Mouse (Mus musculus): ENCODE measurements at regions not wholly inside any gene's neighbourhood (a gene's known extent, or its start where the extent isn't known, plus 50 kb on each side); places are given as distances from the start of the nearest gene placed in this dataset.

DNA sequence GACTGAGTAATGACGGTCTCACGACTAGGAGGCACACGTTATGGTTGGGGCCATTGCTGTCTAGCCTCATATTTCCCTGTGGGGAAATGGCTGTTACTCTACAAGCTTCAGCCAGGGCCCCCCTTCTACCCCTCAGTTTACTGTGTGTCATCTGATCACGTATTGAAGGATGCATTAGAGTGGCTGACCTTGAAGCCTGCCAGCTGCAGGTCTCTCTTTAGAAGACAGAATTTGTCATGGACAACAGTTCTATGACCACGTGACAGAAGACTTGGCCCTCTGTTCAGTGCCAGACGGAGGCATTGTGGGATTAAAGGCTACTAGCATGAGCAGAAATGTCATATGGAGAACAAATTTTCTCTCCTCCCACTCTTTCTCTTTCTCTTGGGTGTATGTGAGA lies 115.6 kb downstream of the Gas1 start:
- DNase-seq (ENCODE audit: low spot score in 2 of 2): no peak

GRCm38 (mm10) chr13:60057761-60058274 lies 119.3 kb downstream of the Gas1 start:
- DNase-seq (ENCODE audit: low spot score in 2 of 2): no peak

GRCm38 (mm10) chr13:60054531-60054930 lies 122.6 kb downstream of the Gas1 start:
- DNase-seq (ENCODE audit: low spot score in 2 of 2): no peak

GRCm38 (mm10) chr13:60054081-60054480 lies 123.1 kb downstream of the Gas1 start:
- no peak for DNase-seq (ENCODE audit: low spot score in 2 of 2)

DNA sequence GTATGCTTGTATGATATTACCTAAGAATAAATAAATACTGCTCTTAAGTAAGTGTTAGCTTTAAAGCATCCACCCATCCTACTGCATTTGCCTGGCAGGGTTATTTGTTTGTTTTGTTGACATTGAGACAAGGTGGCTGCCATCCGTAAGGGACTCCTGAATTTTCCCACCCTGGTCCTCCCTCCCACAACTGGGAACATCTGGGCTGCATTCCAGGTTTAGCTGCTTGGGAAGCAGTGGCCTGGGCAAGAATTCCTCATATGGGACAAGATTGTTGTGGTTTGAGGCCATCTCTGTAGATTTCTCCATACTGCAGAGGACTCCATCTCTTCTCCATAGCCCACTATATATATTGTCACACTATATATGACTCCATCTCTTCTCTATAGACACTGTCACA lies 125.3 kb downstream of the Gas1 start:
- DNase-seq (ENCODE audit: low spot score in 2 of 2): no peak

DNA sequence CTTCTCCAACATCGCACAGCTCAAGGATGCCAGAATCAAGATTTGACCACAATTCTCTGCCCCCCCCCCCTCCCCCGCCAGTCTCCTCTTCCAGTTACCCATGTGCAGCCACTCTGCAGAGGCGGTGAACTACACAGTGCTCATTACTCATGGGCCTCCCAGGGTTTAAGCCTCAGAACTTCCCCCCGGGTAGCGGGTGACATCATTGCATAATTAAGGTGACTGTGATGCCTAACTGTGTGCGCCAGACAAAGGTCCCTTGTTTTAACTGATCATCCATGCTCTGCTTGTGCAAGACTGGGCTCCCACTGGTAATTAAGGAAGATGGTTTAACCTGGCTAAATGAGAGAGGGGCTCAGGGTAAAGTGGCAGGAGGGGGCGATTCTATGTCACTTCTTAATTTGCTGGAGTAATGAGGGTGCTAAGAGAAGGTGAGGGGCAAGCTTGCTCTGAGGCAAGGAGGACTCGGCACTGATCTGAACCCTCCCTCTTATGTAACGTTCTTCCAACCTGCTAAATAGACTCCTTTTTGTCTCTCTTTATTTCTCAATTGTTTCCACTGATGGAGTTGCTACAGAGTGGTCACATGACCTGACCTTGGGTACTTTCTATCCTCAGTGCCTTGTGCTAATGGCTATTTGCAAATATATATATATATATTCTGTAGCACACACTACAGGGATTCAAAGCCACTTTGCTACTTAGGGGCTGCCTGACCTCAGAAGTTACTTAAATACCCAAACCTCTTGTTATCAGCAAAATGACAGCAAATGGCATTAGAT lies 126.2 kb downstream of the Gas1 start:
- peak in 1 of 2 experiments; percentile 33 for DNase-seq (ENCODE audit: low spot score in 2 of 2)

- no peak for DNase-seq (ENCODE audit: low spot score in 2 of 2)
Observed at GRCm38 (mm10) chr13:60049703-60050102, 127.5 kb downstream of the Gas1 start.

- DNase-seq (ENCODE audit: low spot score in 2 of 2): peak in 1 of 2 experiments; percentile 37
Observed at GRCm38 (mm10) chr13:60047791-60048730, 129.1 kb downstream of the Gas1 start.

GRCm38 (mm10) chr13:60045752-60046151 lies 131.4 kb downstream of the Gas1 start:
- DNase-seq (ENCODE audit: low spot score in 2 of 2): no peak

DNA sequence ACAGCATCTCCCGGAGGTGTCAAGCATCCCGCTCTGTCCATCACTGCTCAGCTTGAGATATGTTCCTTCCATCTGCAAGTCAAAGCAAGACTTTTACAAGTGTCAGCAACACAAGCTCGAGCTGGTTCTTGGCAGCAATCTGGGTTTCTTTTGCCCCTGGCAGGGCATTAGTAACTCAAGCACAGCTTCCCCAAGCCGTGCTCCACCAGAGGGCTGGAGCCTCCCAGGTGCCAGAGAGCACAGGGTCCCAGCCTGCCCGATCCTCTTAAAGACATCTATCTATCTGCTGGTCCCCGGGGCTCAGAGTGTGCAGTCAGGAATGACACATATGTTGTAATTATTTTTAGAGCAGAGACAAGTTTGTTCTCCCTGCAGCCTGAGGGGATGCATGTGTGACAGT lies 132.3 kb downstream of the Gas1 start:
- peak in 1 of 2 experiments; percentile 46 for DNase-seq (ENCODE audit: low spot score in 2 of 2)

DNA sequence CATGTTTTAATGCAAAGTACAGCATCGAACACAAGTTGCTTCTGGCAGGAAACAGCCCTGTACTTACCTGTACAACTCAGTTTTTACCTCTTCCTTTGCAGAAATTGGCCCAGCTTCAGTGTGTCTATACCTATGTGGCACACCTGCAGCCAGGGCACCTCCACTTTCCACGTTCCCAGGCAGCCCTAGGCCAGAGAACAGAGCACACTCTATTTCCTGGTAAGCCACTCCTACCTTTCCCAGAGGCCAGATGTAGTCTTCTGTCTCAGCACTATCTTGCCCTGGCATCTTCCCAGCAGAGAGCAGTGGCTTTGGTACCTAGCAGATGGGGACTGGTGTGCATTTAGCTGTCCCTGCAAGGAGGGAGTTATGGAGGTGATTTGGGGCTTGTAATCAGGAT lies 134.7 kb downstream of the Gas1 start:
- DNase-seq (ENCODE audit: low spot score in 2 of 2): no peak

- DNase-seq (ENCODE audit: low spot score in 2 of 2): no peak
Observed at GRCm38 (mm10) chr13:60035536-60036130, 141.5 kb downstream of the Gas1 start.

GRCm38 (mm10) chr13:60033116-60033515 lies 144.0 kb downstream of the Gas1 start:
- DNase-seq (ENCODE audit: low spot score in 2 of 2): no peak

DNA sequence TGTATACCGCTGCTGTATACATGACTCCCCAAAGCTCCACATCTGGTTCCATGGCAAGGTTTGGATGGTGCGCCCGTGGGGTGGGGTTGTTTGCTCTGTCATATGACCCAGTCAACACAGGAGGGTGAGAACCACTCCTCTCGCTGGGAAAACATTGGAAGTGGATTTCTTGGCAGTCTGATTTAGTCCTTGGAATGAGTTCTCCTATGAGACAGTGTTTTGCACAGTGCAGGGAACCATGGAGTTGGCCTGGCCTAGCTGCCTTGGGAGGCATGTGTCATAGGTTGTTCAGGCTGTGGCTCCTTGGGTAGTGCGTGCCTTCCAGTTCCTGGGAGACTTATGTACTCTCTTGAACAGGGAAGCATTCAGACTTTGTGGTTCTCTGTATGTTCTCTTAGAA lies 144.6 kb downstream of the Gas1 start:
- no peak for DNase-seq (ENCODE audit: low spot score in 2 of 2)

GRCm38 (mm10) chr13:60029591-60029990 lies 147.6 kb downstream of the Gas1 start:
- peak in 1 of 2 experiments; percentile 49 for DNase-seq (ENCODE audit: low spot score in 2 of 2)

GRCm38 (mm10) chr13:60020175-60020487 lies 157.0 kb downstream of the Gas1 start:
- DNase-seq (ENCODE audit: low spot score in 2 of 2): no peak

DNA sequence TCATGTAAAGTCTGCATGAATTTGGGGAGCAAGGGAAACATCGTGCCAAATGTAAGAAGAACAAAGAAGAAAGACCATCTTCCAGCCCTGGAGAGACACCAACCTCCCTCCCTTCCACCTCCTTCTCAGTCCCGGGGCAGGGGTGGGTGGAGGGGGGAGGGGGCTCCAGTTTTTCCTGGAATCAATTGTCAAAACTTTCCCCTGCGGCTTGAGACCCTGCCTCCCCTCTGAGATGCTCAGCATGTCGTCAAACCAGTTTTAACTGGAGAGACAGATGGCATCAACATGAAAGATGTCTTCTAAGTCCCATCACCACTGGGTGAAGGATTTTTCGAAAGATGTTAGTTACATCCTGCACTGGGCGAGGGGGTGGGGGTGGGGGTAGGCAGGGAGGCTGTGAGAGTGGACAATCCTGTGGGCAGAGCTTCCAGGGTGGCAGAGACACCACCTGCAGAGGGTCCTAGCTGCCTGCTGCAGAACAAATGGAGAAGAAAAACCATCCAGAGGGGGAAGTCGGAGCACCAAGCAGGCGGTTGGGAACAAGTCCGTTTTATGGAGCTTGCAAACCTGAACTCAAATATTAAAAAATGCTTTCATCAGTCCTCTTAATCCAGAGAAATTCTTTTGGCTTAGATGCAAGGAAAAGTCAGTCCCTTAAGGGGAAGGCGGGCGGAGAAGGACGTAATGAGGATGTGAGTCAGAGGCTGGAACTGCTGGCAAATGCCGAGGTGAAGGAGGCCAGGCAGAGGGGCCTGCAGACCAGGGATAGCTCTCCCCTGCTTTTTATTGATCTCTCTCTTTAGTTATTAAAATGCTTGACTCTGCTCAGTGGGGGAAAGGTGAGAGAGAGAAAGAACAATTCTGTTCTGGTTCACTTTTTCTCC lies 157.6 kb downstream of the Gas1 start:
- DNase-seq (ENCODE audit: low spot score in 2 of 2): no peak

- no peak for DNase-seq (ENCODE audit: low spot score in 2 of 2)
Observed at GRCm38 (mm10) chr13:60015854-60016366, 161.3 kb downstream of the Gas1 start.

DNA sequence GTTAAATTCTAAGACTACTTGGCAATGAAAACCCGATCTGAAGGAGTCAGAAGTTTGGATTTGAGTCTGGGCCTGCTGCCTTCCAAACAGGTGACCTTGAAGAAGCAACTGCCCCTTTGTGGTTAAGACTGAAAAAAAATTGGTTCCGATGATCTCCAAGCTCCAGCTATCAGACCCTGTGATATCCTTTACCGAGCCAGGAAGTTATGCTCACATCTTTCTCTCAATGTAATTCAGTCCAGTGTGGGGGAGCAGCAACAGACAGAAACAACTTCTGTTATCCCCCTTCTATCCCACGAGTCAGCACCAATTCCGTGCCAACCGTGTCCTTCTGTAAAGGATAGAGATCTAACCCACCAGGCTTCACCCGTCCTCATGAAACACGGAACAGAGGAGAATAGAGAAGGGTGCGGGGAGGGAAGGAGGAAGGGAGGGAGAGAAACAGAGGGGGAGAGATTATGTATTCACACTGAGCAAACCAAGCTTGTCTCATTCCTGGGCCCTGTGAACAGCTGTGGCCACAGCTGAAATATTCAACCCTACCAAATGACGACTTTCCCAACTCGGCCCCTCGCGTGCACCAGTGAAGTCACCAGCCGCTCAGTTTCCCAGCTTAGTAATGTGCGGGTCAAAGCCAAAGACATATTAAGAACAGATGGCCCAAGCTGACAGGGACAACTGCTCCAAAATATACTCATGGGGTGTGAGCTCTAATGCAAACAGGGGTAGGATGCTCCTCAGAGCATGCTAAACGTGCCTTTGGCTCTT lies 164.9 kb downstream of the Gas1 start:
- DNase-seq (ENCODE audit: low spot score in 2 of 2): peak in 1 of 2 experiments; percentile 20

DNA sequence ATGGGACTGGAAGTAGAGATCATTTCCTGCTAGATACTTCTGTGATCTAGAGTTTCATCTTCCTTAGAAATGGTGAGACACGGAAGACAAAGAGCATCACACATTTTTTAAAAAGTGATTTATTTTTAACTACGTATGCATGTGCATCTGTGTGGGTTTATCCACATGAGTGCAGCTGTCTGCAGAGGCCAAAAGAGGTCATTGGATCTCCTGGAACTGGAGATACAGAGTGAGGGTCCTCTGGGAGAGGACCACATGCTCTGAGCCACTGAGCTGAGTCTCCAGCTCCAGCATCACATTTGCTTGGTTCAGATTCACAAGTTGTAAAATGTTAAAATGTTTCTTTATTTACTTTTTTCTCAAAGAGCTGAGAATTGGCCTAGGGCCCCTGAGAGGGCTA lies 166.1 kb downstream of the Gas1 start:
- no peak for DNase-seq (ENCODE audit: low spot score in 2 of 2)
